ENCODE assay signal across 24 mouse cellular contexts in genomic region chr14:123133979-123134378, GRCm38 (mm10).
DNase-seq lines count a peak whose midpoint lies in the region; ATAC-seq and TF ChIP-seq lines count a peak whose summit lies in the region.
"Had no signal": no experiment of that assay in that cellular context is flagged by ENCODE, and none has a peak within 500 bp of the region (broad histone marks: within the 10 kb centered on the region; RNA-seq: fewer than 3 reads in every experiment).

No protein-coding gene starts in this region.

- H3K27me3 ChIP-seq in liver, postnatal 0 days (ENCODE audit: insufficient read depth, low read length), result no peaks in the 10 kb centered on the region
- H3K27me3 ChIP-seq: embryonic facial prominence, embryonic 13.5 days; embryonic facial prominence, embryonic 15.5 days; forebrain, embryonic 12.5 days had no signal

- TF ChIP-seq CTCF in liver, postnatal 0 days (IDR thresholded peaks at IDR 0.05; ENCODE audit: low read depth), result no peak

- H3K9me3 ChIP-seq in liver, postnatal 0 days (ENCODE audit: low read length), result no peaks in the 10 kb centered on the region
- H3K9me3 ChIP-seq: embryonic facial prominence, embryonic 13.5 days; embryonic facial prominence, embryonic 15.5 days; forebrain, embryonic 10.5 days; forebrain, embryonic 12.5 days had no signal

- H3K4me3 ChIP-seq in liver, postnatal 0 days (ENCODE audit: low read depth, low read length), result no peak overlapping the region
- H3K4me3 ChIP-seq: embryonic facial prominence, embryonic 13.5 days; embryonic facial prominence, embryonic 15.5 days; erythroblast, embryonic 14.5 days; forebrain, embryonic 10.5 days; forebrain, embryonic 12.5 days had no signal

- WGBS in liver, postnatal 0 days (ENCODE audit: insufficient replicate concordance), result 18% methylated on average over 1 of the region's 1 CpGs

- ATAC-seq in liver, postnatal 0 days, result no peak
- ATAC-seq: activated CD4-positive, CD25-positive, alpha-beta regulatory T cell, adult 4 months; forebrain, embryonic 14.5 days; forebrain, embryonic 16.5 days had no signal

- no peak overlapping the region for H3K4me2 ChIP-seq in liver, postnatal 0 days (ENCODE audit: low read depth, low read length)
- H3K4me2 ChIP-seq: embryonic facial prominence, embryonic 13.5 days; embryonic facial prominence, embryonic 15.5 days; forebrain, embryonic 12.5 days had no signal

- no peak overlapping the region for H3K9ac ChIP-seq in liver, postnatal 0 days (replicated peaks)
- H3K9ac ChIP-seq: embryonic facial prominence, embryonic 13.5 days; embryonic facial prominence, embryonic 15.5 days; forebrain, embryonic 12.5 days had no signal

- no peaks in the 10 kb centered on the region for H3K4me1 ChIP-seq in liver, postnatal 0 days (ENCODE audit: insufficient read depth)
- H3K4me1 ChIP-seq: embryonic facial prominence, embryonic 13.5 days; embryonic facial prominence, embryonic 15.5 days; forebrain, embryonic 10.5 days; forebrain, embryonic 12.5 days had no signal

- TF ChIP-seq EP300 in liver, postnatal 0 days (IDR thresholded peaks at IDR 0.05; ENCODE audit: low read depth), result no peak

- no peak overlapping the region for H3K27ac ChIP-seq in liver, postnatal 0 days (ENCODE audit: low read depth)
- H3K27ac ChIP-seq: embryonic facial prominence, embryonic 13.5 days; embryonic facial prominence, embryonic 15.5 days; forebrain, embryonic 10.5 days; forebrain, embryonic 12.5 days had no signal

- peak; percentile 9 for DNase-seq in adrenal gland, adult 2 months
- no peak for DNase-seq in adrenal gland, postnatal 10 days
- DNase-seq in 3T3-L1 (ENCODE audit: low read depth, low spot score) (peak; percentile 13), NIH3T3 (ENCODE audit: low read depth) (peak; percentile 26), adipocyte (ENCODE audit: low spot score) (peak; percentile 25)
- DNase-seq in liver, postnatal 0 days, result no peak
- no peak for DNase-seq in gastrocnemius, adult 8-10 months (ENCODE audit: low spot score in 2 of 2)
- DNase-seq: adrenal gland, adult 8-10 months; adrenal gland, postnatal 25 days; cerebellum, adult 11 months; cerebellum, adult 18-20 months; cerebellum, adult 8-10 months; cerebellum, adult 9-11 months; cerebellum, postnatal 14 days; cerebellum, postnatal 36 days; embryo, embryonic 11 days had no signal

- no peaks in the 10 kb centered on the region for H3K36me3 ChIP-seq in liver, postnatal 0 days (replicated peaks; ENCODE audit: insufficient read depth, low read length)
- H3K36me3 ChIP-seq: embryonic facial prominence, embryonic 13.5 days; embryonic facial prominence, embryonic 15.5 days; forebrain, embryonic 10.5 days; forebrain, embryonic 12.5 days had no signal

Comparison
In these comparisons a context has a peak if more than half of its experiments do, and no peak if none do; other contexts are left out.
1. DNase-seq: peak in adrenal gland, adult 2 months (single experiment), 3T3-L1 (single experiment), NIH3T3 (single experiment) and adipocyte (single experiment); none in adrenal gland, postnatal 10 days (single experiment), liver, postnatal 0 days (single experiment) and gastrocnemius, adult 8-10 months (0 of 2).